Mouse (Mus musculus) hindbrain, embryonic 14.5 days (tissue): ENCODE data around the gene Arhgap10. TPM values are rescaled to one million over a fixed set of nuclear protein-coding genes. Genes with fewer than 3 reads are reported as not detected.

Source experiments
- ATAC-seq: fragments of 200-750 bp; cut with Nextera tagmentation; 2 replicates; pipeline ENCODE4 v1.8.0; 2017; ENCODE audit warnings: moderate number of reproducible peaks, mild to moderate bottlenecking, moderate TSS enrichment, moderate library complexity; ENCODE audit not compliant: low FRiP score
- DNase-seq: peaks from one replicate; pipeline ENCODE4 v3.0.0-alpha.2; 2015; ENCODE audit warnings: low spot score
- H3K27ac ChIP-seq: fragments of 300-500 bp; sonication (generic); 2 replicates; pipeline ENCODE4 v1.5.1; 2014; ENCODE audit warnings: mild to moderate bottlenecking, moderate library complexity
- H3K27me3 ChIP-seq: fragments of 300-500 bp; sonication (generic); 2 replicates; pipeline ENCODE4 v1.6.1; 2014; ENCODE audit warnings: mild to moderate bottlenecking, low read length, mixed read lengths; ENCODE audit not compliant: control insufficient read depth, insufficient read depth
- H3K36me3 ChIP-seq: fragments of 300-500 bp; sonication (generic); replicated peaks from 2 replicates; pipeline ENCODE4 v1.6.1; 2014; ENCODE audit not compliant: control insufficient read depth, insufficient read depth
- H3K4me1 ChIP-seq: fragments of 300-500 bp; sonication (generic); replicated peaks from 2 replicates; pipeline ENCODE4 v1.6.1; 2014; ENCODE audit warnings: antibody characterized with exemption, low read length, mixed read lengths; ENCODE audit not compliant: control insufficient read depth, insufficient read depth
- H3K4me2 ChIP-seq: fragments of 300-500 bp; sonication (generic); replicated peaks from 2 replicates; pipeline ENCODE4 v1.6.1; 2014; ENCODE audit warnings: mild to moderate bottlenecking, moderate library complexity
- H3K4me3 ChIP-seq: fragments of 300-500 bp; sonication (generic); replicated peaks from 2 replicates; pipeline ENCODE4 v1.5.1; 2014; ENCODE audit warnings: mild to moderate bottlenecking, low read length
- H3K9ac ChIP-seq: fragments of 300-500 bp; sonication (generic); 2 replicates; pipeline ENCODE4 v1.6.1; 2014
- H3K9me3 ChIP-seq: fragments of 300-500 bp; sonication (generic); 2 replicates; pipeline ENCODE4 v1.6.1; 2016; ENCODE audit warnings: low read length; ENCODE audit not compliant: control insufficient read depth
- WGBS: fragments of 180-500 bp; shearing (Covaris S2); extraction: QIAGEN DNeasy Blood & Tissue Kit; methylation state at CpG from one replicate; pipeline ENCODE4 v1.1.7; 2014; 5-methylcytosine and 5-hydroxymethylcytosine counted together
- polyA plus RNA-seq: library from polyadenylated mRNA; unstranded; fragments of >200 nt; fragmentation: Nextera tagmentation; extraction: Ambion mirVana; gene quantifications from 2 replicates; pipeline ENCODE4 v1.2.1, GENCODE M21; 2014

Gene Arhgap10
- polyA plus RNA-seq, 1 experiment from 2014 or later: 5.1 TPM

GRCm38 (mm10) chr8:77427438-77427837 is 90.3 kb downstream of the Arhgap10 start:
- ATAC-seq (no peak), DNase-seq (no peak)
- Histone ChIP-seq H3K36me3 (no peaks in the 10 kb centered on the region), H3K4me2 (no peak overlapping the region), H3K27ac (no peak overlapping the region), H3K9me3 (no peaks in the 10 kb centered on the region), H3K4me3 (no peak overlapping the region), H3K27me3 (no peaks in the 10 kb centered on the region), H3K9ac (no peak overlapping the region), H3K4me1 (0 out of 2 replicates have a peak, but pooled peaks cover 3% of the 10 kb centered on the region)
- 78% methylated on average over 9 of the region's 9 CpGs for WGBS

GRCm38 (mm10) chr8:77423850-77424249 is 93.9 kb downstream of the Arhgap10 start:
- Histone ChIP-seq H3K4me3 (no peak overlapping the region), H3K4me2 (no peak overlapping the region), H3K27me3 (no peaks in the 10 kb centered on the region), H3K4me1 (no peaks in the 10 kb centered on the region), H3K36me3 (no peaks in the 10 kb centered on the region), H3K9ac (no peak overlapping the region), H3K27ac (no peak overlapping the region), H3K9me3 (no peaks in the 10 kb centered on the region)
- DNase-seq: no peak
- 85% methylated on average over 4 of the region's 6 CpGs for WGBS
- ATAC-seq: no peak

- WGBS: 88% methylated on average over 15 of the region's 15 CpGs
Measured at GRCm38 (mm10) chr8:77422632-77423252, 95.0 kb downstream of the Arhgap10 start.

GRCm38 (mm10) chr8:77421596-77421995 is 96.2 kb downstream of the Arhgap10 start:
- no peak for ATAC-seq
- 92% methylated on average over 13 of the region's 13 CpGs for WGBS
- Histone ChIP-seq H3K27ac (no peak overlapping the region), H3K4me1 (no peaks in the 10 kb centered on the region), H3K9me3 (no peaks in the 10 kb centered on the region), H3K4me2 (no peak overlapping the region), H3K9ac (no peak overlapping the region), H3K36me3 (no peaks in the 10 kb centered on the region), H3K4me3 (no peak overlapping the region), H3K27me3 (no peaks in the 10 kb centered on the region)
- no peak for DNase-seq

More at GRCm38 (mm10) chr8:77422632-77423252, 95.0 kb downstream of the Arhgap10 start:
- Histone ChIP-seq H3K9ac (no peak overlapping the region), H3K36me3 (no peaks in the 10 kb centered on the region), H3K9me3 (no peaks in the 10 kb centered on the region), H3K4me2 (no peak overlapping the region), H3K27ac (no peak overlapping the region), H3K27me3 (no peaks in the 10 kb centered on the region), H3K4me1 (no peaks in the 10 kb centered on the region), H3K4me3 (no peak overlapping the region)
- DNase-seq (no peak), ATAC-seq (no peak)

GRCm38 (mm10) chr8:77419731-77420130 is 98.0 kb downstream of the Arhgap10 start:
- 0 out of 2 replicates have a peak, but pooled peaks have one; percentile 60 for ATAC-seq
- Histone ChIP-seq H3K9me3 (no peaks in the 10 kb centered on the region), H3K4me1 (no peaks in the 10 kb centered on the region), H3K27me3 (no peaks in the 10 kb centered on the region), H3K9ac (no peak overlapping the region), H3K4me3 (no peak overlapping the region), H3K36me3 (no peaks in the 10 kb centered on the region), H3K27ac (no peak overlapping the region), H3K4me2 (no peak overlapping the region)
- peak; percentile 90 for DNase-seq
- WGBS: 37% methylated on average over 4 of the region's 4 CpGs

GRCm38 (mm10) chr8:77416738-77417137 is 101.0 kb downstream of the Arhgap10 start:
- WGBS: 28% methylated on average over 5 of the region's 5 CpGs
- Histone ChIP-seq H3K4me2 (no peak overlapping the region), H3K4me3 (no peak overlapping the region), H3K4me1 (no peaks in the 10 kb centered on the region), H3K36me3 (no peaks in the 10 kb centered on the region), H3K27me3 (no peaks in the 10 kb centered on the region), H3K27ac (no peak overlapping the region), H3K9me3 (no peaks in the 10 kb centered on the region), H3K9ac (no peak overlapping the region)
- ATAC-seq: no peak
- no peak for DNase-seq

- H3K9ac ChIP-seq: no peak overlapping the region
- no peak overlapping the region for H3K27ac ChIP-seq
- ATAC-seq (no peak), DNase-seq (no peak)
- H3K9me3 ChIP-seq: no peaks in the 10 kb centered on the region
- H3K4me3 ChIP-seq: no peak overlapping the region
- no peak overlapping the region for H3K4me2 ChIP-seq
- no peaks in the 10 kb centered on the region for H3K36me3 ChIP-seq
- 76% methylated on average over 4 of the region's 5 CpGs for WGBS
- no peaks in the 10 kb centered on the region for H3K27me3 ChIP-seq
- no peaks in the 10 kb centered on the region for H3K4me1 ChIP-seq
Measured at GRCm38 (mm10) chr8:77416034-77416433, 101.7 kb downstream of the Arhgap10 start.

- WGBS: 97% methylated on average over 15 of the region's 15 CpGs
Measured at GRCm38 (mm10) chr8:77411262-77411661, 106.5 kb downstream of the Arhgap10 start.

GRCm38 (mm10) chr8:77410394-77410793 is 107.4 kb downstream of the Arhgap10 start:
- no peak for DNase-seq
- WGBS: 72% methylated on average over 9 of the region's 9 CpGs
- no peaks in the 10 kb centered on the region for H3K9me3 ChIP-seq

More at GRCm38 (mm10) chr8:77411262-77411661, 106.5 kb downstream of the Arhgap10 start:
- Histone ChIP-seq H3K4me1 (no peaks in the 10 kb centered on the region), H3K4me3 (no peak overlapping the region), H3K27me3 (no peaks in the 10 kb centered on the region), H3K9me3 (no peaks in the 10 kb centered on the region), H3K27ac (no peak overlapping the region), H3K4me2 (no peak overlapping the region), H3K9ac (no peak overlapping the region), H3K36me3 (no peaks in the 10 kb centered on the region)
- ATAC-seq (no peak), DNase-seq (no peak)

More at GRCm38 (mm10) chr8:77410394-77410793, 107.4 kb downstream of the Arhgap10 start:
- Histone ChIP-seq H3K4me3 (no peak overlapping the region), H3K4me1 (no peaks in the 10 kb centered on the region), H3K27me3 (no peaks in the 10 kb centered on the region), H3K36me3 (no peaks in the 10 kb centered on the region), H3K9ac (no peak overlapping the region), H3K27ac (no peak overlapping the region), H3K4me2 (no peak overlapping the region)
- ATAC-seq: no peak
